Mouse (Mus musculus) neural tube, embryonic 14.5 days (tissue): ENCODE data around the gene Eif4g1. TPM values are rescaled to one million over a fixed set of nuclear protein-coding genes. Genes with fewer than 3 reads are reported as not detected.
A peak's percentile ranks its signal among the peaks of the same experiment; 100 is the strongest.

Source experiments
- ATAC-seq: fragments of 200-750 bp; cut with Nextera tagmentation; 2 replicates; pipeline ENCODE4 v1.8.0; 2017; ENCODE audit warnings: low read depth, mild to moderate bottlenecking, moderate TSS enrichment, moderate library complexity
- H3K27ac ChIP-seq: fragments of 300-500 bp; sonication (generic); 2 replicates; pipeline ENCODE4 v1.5.1; 2014; ENCODE audit warnings: low read depth, mild to moderate bottlenecking, control low read depth, low read length, moderate library complexity, mixed read lengths
- H3K27me3 ChIP-seq: fragments of 300-500 bp; sonication (generic); 2 replicates; pipeline ENCODE4 v1.6.1; 2014; ENCODE audit warnings: low read length; ENCODE audit not compliant: control insufficient read depth, insufficient read depth
- H3K36me3 ChIP-seq: fragments of 300-500 bp; sonication (generic); 2 replicates; pipeline ENCODE4 v1.6.1; 2014; ENCODE audit warnings: low read length, mixed read lengths; ENCODE audit not compliant: control insufficient read depth, insufficient read depth
- H3K4me1 ChIP-seq: fragments of 300-500 bp; sonication (generic); 2 replicates; pipeline ENCODE4 v1.6.1; 2014; ENCODE audit warnings: low read length; ENCODE audit not compliant: control insufficient read depth, insufficient read depth
- H3K4me2 ChIP-seq: fragments of 300-500 bp; sonication (generic); 2 replicates; pipeline ENCODE4 v1.6.1; 2014; ENCODE audit warnings: mild to moderate bottlenecking, low read depth, low read length, control low read depth
- H3K4me3 ChIP-seq: fragments of 300-500 bp; sonication (generic); 2 replicates; pipeline ENCODE4 v1.5.1; 2014; ENCODE audit warnings: low read depth, low read length, control low read depth, mixed read lengths
- H3K9ac ChIP-seq: fragments of 300-500 bp; sonication (generic); replicated peaks from 2 replicates; pipeline ENCODE4 v1.6.1; 2014; ENCODE audit warnings: low read depth, mild to moderate bottlenecking, control low read depth, low read length, mixed read lengths
- H3K9me3 ChIP-seq: fragments of 300-500 bp; sonication (generic); 2 replicates; pipeline ENCODE4 v1.6.1; 2016; ENCODE audit warnings: low read length; ENCODE audit not compliant: control insufficient read depth
- WGBS: fragments of 180-500 bp; shearing (Covaris S2); extraction: QIAGEN DNeasy Blood & Tissue Kit; methylation state at CpG from one replicate; pipeline ENCODE4 v1.1.7; 2014; 5-methylcytosine and 5-hydroxymethylcytosine counted together
- polyA plus RNA-seq: library from polyadenylated mRNA; unstranded; fragments of >200 nt; fragmentation: Nextera tagmentation; extraction: Ambion mirVana; gene quantifications from 2 replicates; pipeline ENCODE4 v1.2.1, GENCODE M21; 2014

The Eif4g1 gene
- polyA plus RNA-seq, 1 experiment from 2014 or later = 134 TPM

GRCm38 (mm10) chr16:20715566-20715965 is 47.5 kb downstream of the Eif4g1 start:
- Histone ChIP-seq H3K4me1 (peaks cover 35% of the 10 kb centered on the region), H3K27ac (peak overlapping the region; percentile 91), H3K27me3 (no peaks in the 10 kb centered on the region), H3K4me2 (peak overlapping the region; percentile 96), H3K9ac (peak overlapping the region; percentile 74), H3K36me3 (peaks cover 14% of the 10 kb centered on the region), H3K9me3 (no peaks in the 10 kb centered on the region), H3K4me3 (peak overlapping the region; percentile 65)
- no peak for ATAC-seq
- 2% methylated on average over 12 of the region's 12 CpGs for WGBS

GRCm38 (mm10) chr16:20715976-20716840 is 48.1 kb downstream of the Eif4g1 start:
- peaks cover 14% of the 10 kb centered on the region; the same call in 1 of the 2 replicates for H3K36me3 ChIP-seq
- peak; percentile 85 for ATAC-seq
- under 1% methylated on average over 61 of the region's 68 CpGs for WGBS
- H3K9me3 ChIP-seq = no peaks in the 10 kb centered on the region
- peak overlapping the region; percentile 91 for H3K27ac ChIP-seq
- H3K27me3 ChIP-seq = no peaks in the 10 kb centered on the region
- H3K4me3 ChIP-seq = peak overlapping the region; percentile 65
- peak overlapping the region; percentile 74 for H3K9ac ChIP-seq
- peaks cover 35% of the 10 kb centered on the region for H3K4me1 ChIP-seq
- H3K4me2 ChIP-seq = peak overlapping the region; percentile 96

GRCm38 (mm10) chr16:20716841-20717180 is 48.7 kb downstream of the Eif4g1 start:
- H3K27me3 ChIP-seq = no peaks in the 10 kb centered on the region
- ATAC-seq = no peak
- WGBS = under 1% methylated on average over 8 of the region's 8 CpGs
- peak overlapping the region; percentile 96 for H3K4me2 ChIP-seq
- H3K27ac ChIP-seq = peak overlapping the region; percentile 91
- H3K9me3 ChIP-seq = no peaks in the 10 kb centered on the region
- H3K4me3 ChIP-seq = peak overlapping the region; percentile 65
- peaks cover 35% of the 10 kb centered on the region for H3K4me1 ChIP-seq
- peaks cover 10% of the 10 kb centered on the region; the same call in 1 of the 2 replicates for H3K36me3 ChIP-seq
- peak overlapping the region; percentile 74 for H3K9ac ChIP-seq

- peak within 1 kb of the TSS; percentile 65 for H3K4me3 ChIP-seq
- peaks cover 35% of the 10 kb centered on the region for H3K4me1 ChIP-seq
- H3K9me3 ChIP-seq = no peaks in the 10 kb centered on the region
- peak within 1 kb of the TSS; percentile 91 for H3K27ac ChIP-seq
- peak; percentile 81 for ATAC-seq
- H3K9ac ChIP-seq = peak within 1 kb of the TSS; percentile 74
- no peaks in the 10 kb centered on the region for H3K27me3 ChIP-seq
- peak within 1 kb of the TSS; percentile 96 for H3K4me2 ChIP-seq
- under 1% methylated on average over 62 of the region's 62 CpGs for WGBS
- H3K36me3 ChIP-seq = peaks cover 7% of the 10 kb centered on the region; the same call in 1 of the 2 replicates
Measured at GRCm38 (mm10) chr16:20717181-20717977, 49.3 kb downstream of the Eif4g1 start, which contains the start of the genes Polr2h and Clcn2. Polr2h (plus strand) TSS chr16:20717665. Clcn2 (minus strand) TSS chr16:20717746.

GRCm38 (mm10) chr16:20717978-20718670 is 50.0 kb downstream of the Eif4g1 start:
- H3K4me1 ChIP-seq = peaks cover 35% of the 10 kb centered on the region
- H3K4me2 ChIP-seq = peak overlapping the region; percentile 96
- 4% methylated on average over 18 of the region's 18 CpGs for WGBS
- peak overlapping the region; percentile 91; the same call in 1 of the 2 replicates for H3K27ac ChIP-seq
- H3K36me3 ChIP-seq = peaks cover 7% of the 10 kb centered on the region; the same call in 1 of the 2 replicates
- H3K27me3 ChIP-seq = no peaks in the 10 kb centered on the region
- no peaks in the 10 kb centered on the region for H3K9me3 ChIP-seq
- H3K4me3 ChIP-seq = peak overlapping the region; percentile 65
- no peak; the same call in 1 of the 2 replicates for ATAC-seq
- peak overlapping the region; percentile 74 for H3K9ac ChIP-seq

- WGBS = 89% methylated on average over 10 of the region's 10 CpGs
Measured at GRCm38 (mm10) chr16:20721808-20722207, 53.7 kb downstream of the Eif4g1 start.

GRCm38 (mm10) chr16:20722736-20723135 is 54.6 kb downstream of the Eif4g1 start:
- Histone ChIP-seq H3K4me1 (peaks cover 8% of the 10 kb centered on the region), H3K27ac (no peak overlapping the region), H3K9ac (no peak overlapping the region), H3K36me3 (peaks cover 7% of the 10 kb centered on the region; the same call in 1 of the 2 replicates), H3K4me3 (no peak overlapping the region), H3K27me3 (no peaks in the 10 kb centered on the region), H3K9me3 (no peaks in the 10 kb centered on the region), H3K4me2 (no peak overlapping the region)
- ATAC-seq = no peak
- WGBS = 82% methylated on average over 4 of the region's 4 CpGs

More at GRCm38 (mm10) chr16:20721808-20722207, 53.7 kb downstream of the Eif4g1 start:
- Histone ChIP-seq H3K27me3 (no peaks in the 10 kb centered on the region), H3K4me3 (no peak overlapping the region), H3K36me3 (peaks cover 7% of the 10 kb centered on the region; the same call in 1 of the 2 replicates), H3K9ac (no peak overlapping the region), H3K27ac (no peak overlapping the region), H3K9me3 (no peaks in the 10 kb centered on the region), H3K4me1 (peaks cover 12% of the 10 kb centered on the region), H3K4me2 (no peak overlapping the region)
- no peak for ATAC-seq

GRCm38 (mm10) chr16:20723247-20723646 is 55.1 kb downstream of the Eif4g1 start:
- H3K4me2 ChIP-seq = no peak overlapping the region
- H3K27ac ChIP-seq = no peak overlapping the region
- H3K4me1 ChIP-seq = peaks cover 7% of the 10 kb centered on the region
- H3K36me3 ChIP-seq = peaks cover 7% of the 10 kb centered on the region; the same call in 1 of the 2 replicates
- no peaks in the 10 kb centered on the region for H3K27me3 ChIP-seq
- 76% methylated on average over 4 of the region's 4 CpGs for WGBS
- no peak overlapping the region for H3K9ac ChIP-seq
- ATAC-seq = no peak
- H3K4me3 ChIP-seq = no peak overlapping the region
- no peaks in the 10 kb centered on the region for H3K9me3 ChIP-seq
